Mouse (Mus musculus) embryo, embryonic 11 days (tissue): ENCODE measurements around the gene Cabcoco1.

ENCODE experiments used
- DNase-seq: peaks from one replicate; pipeline ENCODE4 v3.0.0-alpha.2; 2015

The Cabcoco1 gene

DNA sequence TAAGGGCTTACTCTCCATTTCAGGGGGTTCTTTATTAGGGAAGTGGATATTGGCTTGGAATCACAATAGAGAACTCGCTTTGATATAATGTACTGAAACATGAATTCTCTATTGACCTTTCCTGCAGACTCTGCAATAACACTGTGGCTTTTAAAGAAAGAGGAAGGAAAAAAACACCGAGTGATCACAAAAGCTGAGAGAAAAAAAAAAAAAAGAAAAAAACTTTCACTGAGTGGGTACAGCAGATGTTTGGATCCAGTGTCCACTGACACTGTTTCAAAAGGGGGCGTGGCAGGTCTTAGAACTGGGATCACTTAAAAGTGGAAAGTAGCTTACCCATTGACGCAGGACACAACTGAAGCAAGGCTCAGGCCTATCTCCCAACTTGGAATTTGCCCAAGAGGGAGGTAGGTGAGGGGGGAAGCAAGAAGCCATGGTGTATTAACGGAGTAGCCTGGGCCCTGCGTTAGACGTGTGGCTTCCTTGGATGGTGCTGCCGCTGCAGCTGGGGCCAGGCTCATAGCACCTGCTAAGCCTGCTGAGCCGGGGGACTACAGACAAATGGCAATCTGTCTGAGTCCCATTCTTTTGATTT, 107.6 kb downstream of the Cabcoco1 start:
- DNase-seq = no peak

DNA sequence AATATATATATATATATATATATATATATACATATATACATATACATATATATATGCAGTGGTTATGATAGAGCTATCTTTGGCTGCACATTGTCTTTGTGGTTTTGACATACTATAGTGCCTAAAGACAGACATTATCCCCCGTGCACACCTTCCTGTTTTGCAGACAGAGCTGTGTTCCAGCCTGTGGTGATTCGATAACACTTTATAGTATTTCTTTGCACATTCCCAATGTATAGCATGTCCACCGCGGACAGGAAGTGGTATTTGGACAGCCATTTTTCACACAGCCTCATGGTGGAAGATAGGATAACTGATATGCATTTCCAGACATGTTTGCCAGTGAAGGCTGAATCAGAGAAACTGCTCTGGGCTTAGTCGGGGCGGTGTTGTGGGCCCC, 110.3 kb downstream of the Cabcoco1 start:
- no peak for DNase-seq

DNA sequence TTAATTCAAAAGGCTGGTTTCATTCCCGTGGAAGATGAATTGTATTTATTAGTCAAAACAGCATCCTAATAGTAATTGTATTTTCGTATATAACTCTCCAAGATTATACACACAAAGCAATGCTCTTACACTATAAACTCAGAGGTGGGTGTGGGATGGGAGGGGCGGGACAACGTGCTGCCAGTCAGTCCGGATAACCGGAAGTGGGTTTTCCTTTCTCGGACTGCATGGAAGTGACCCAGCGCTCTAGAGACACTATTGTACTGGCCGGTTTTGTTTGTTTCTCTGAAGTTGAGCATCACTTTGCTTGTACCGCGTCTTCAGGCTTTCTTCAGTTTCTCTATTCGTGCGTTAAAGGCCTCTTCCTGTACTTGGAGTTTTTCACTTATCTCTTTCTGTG, 110.8 kb downstream of the Cabcoco1 start:
- DNase-seq = no peak

DNA sequence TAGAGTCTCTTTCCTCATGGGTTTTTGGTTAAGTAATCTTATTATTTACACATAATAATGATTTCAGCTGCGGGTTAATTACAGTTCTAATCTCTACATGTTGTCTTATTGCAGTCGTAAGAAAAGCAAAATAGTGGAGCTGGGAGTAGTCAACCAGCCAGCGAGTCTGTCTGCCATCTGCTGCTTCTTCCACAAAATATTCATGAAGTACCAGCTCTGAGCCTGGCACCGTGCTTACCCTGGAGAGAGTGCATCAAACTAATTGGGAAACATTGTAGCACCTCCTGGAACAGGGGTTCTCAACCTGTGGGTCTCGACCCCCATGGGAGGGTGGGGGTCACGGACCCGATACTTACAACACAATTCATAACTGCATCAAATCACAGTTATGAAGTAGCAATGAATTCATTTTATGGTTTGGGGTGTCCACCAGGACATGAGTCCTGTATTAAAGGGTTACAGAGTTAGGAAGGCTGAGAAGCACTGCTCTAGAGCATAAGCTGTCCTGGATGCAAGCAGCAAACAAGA, 121.2 kb downstream of the Cabcoco1 start:
- no peak for DNase-seq

DNA sequence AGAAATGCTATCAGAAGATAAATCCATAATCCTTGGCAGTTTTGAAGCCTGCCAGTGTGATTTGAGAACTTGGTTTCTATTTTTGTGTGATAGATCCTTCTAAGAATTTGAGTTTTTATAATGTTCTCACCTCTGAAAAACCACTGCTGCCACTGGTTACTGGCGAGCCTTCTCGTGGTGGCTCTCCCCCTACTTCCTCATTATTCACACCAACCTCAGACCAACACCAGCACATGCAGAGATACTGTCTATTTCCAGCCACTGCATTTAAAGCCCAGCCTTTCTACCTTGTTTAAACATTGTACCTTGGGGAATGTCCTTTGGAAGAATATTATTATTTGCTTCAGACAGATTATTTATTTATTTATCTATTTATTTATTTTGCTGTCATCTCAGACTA, 121.8 kb downstream of the Cabcoco1 start:
- DNase-seq = no peak

DNA sequence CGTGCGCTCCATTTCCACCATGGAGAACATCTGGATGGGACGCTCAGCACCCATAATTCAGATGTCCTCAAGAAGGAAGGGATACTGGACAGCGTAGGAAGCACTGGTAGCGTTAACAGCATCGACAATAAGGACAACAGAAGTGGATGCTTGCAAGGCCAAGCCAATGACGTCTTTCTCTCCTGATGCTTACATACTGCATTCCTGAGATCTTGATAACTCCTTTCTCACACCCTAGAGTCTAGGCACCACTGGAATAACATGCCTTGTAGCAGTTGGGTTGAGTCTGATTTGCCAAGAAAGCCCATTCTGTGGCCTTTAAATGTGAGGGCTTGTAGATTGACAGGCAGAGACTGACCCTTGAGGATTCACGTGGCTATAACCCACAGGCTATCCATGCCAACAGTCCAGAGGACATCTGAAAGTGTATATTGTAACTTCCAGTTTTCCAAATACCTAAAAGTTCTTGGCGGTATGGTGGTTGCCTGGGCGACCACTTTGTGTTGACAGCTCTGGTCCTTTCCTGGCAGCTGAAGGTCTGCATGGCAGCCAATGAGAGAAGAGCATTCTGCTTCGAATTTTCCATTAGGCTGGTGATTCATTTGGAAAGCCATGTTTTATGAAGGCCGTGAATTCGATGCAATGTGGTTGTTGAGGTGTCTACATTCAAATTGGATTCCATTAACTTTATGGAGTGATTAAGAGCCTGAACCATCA, 124.5 kb downstream of the Cabcoco1 start:
- no peak for DNase-seq

DNA sequence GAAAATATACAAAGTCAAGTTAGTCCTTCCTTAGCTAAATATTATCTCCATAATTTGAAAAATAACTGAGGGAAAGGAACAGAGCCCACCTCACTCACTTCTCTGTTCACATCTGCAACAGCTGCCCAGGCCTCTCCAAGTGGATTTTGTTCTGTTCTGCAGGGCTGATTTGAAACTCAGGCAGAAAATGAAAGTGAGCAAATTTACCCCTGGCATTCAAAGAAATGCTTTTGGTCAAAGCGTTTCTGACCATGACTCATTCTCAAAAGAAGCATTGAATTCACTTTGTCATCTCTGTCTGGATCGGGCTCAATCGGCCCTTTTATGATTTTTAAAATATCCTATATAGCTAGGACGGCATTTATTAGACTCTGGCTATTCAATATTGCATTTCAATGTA, 135.8 kb downstream of the Cabcoco1 start:
- no peak for DNase-seq

DNA sequence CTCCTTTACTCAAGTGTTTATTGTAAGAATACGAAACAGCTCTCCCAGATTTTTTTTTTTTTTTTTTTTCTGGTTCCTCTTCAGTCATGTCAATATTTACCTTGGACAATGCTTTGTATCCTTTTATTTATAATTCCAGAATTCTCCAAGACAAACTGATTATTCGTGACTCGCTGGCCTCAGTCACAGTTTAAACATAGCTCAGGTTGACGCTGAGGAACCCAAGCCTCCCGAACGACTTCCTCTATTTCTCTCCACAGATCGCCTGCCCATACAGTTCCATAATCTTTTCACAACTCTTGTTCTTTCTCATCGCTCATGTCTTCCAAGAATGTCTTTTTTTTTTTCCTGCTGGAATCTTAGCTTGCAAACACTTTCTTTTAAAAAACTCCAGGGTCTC, 144.9 kb downstream of the Cabcoco1 start:
- no peak for DNase-seq

DNA sequence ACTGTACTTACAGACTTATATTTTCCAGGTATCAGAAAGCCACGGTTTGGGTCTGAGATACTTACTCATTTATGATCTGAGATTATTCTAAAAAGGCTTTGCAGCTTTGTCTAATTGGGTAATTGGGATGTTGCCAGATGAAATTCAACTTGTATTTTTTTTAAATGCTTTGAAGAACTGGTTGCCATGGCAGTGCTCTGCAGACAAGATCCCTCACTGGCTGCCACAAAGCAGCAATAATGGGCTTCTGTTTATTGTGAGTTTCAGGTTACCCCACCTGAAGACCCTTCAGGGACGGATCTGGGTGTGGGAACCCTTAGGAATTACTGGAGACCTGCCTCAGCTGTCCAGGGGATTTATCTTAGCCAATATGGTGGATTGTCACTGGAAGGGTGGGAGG, 145.6 kb downstream of the Cabcoco1 start:
- no peak for DNase-seq

DNA sequence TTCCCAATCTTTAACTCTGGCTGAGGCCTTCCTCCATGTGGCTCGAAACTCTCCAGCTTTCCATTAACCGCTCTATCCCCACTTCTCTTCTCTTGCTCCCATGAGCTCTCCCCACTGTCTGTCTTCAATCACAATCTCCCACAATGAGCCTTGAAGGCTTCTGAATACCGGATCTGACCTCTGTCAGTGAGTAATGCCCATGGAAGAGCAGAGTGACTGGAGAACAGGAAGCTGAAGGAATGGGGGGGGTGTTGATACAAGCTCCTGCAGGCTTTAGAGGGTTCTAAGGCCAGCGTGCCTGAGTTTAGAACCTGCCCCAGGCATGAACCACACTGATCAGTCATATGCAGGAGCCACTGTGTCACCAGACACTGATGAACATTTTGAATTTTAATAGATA, 150.1 kb downstream of the Cabcoco1 start:
- peak; percentile 14 for DNase-seq

DNA sequence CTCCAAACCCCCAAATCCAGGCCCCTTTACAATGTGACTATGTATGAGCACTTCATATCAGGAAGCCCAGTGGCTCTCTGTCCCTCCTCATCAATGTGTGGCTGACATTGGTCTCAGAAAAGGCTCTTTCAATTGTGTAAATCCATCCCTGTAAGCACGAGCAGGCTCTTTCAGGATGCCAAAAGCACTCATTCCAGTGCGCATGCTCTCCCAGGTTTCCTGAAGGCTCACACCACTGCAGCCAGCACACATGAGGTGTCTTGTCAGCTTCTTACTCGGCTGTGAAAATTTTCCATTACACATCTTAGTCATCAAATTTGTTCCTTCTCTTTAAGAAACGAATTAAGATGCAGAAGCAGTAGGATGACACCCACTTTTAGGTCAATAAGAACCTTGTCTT, 152.9 kb downstream of the Cabcoco1 start:
- DNase-seq = no peak

DNA sequence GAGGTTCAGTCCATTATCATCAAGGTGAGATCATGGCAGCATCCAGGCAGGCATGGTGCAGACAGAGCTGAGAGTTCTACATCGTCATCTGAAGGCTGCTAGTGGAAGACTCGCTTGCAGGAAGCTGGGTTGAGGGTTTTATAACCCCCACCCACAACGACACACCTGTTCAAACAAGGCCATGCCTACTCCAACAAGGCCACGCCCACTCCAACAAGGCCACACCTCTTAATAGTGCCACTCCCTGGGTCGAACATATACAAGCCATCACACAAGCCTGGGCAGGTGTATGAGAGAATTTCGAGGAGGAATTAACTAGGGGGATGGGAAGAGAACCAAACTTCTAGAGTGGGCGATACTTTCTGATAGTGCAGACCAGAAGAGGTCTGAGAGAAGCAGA, 153.6 kb downstream of the Cabcoco1 start:
- no peak for DNase-seq
